Mouse (Mus musculus) CH12.LX (cell line): ENCODE measurements around the gene Padi6. TPM values are rescaled to one million over a fixed set of nuclear protein-coding genes. Genes with fewer than 3 reads are reported as not detected.

Experiments
- DNase-seq: peaks from one replicate; pipeline ENCODE4 v3.0.0-alpha.2; 2013; ENCODE audit errors: extremely low read depth
- H3K27ac ChIP-seq: 2 replicates; pipeline ENCODE4 v1.5.1; 2012; ENCODE audit warnings: low read depth, mild to moderate bottlenecking, control low read depth, moderate library complexity; ENCODE audit not compliant: insufficient read depth
- H3K27me3 ChIP-seq: replicated peaks from 2 replicates; pipeline ENCODE3; 2012; ENCODE audit warnings: inconsistent platforms
- H3K36me3 ChIP-seq, 2 experiments: replicated peaks in 1 of 2; 2 replicates each; pipeline versions ENCODE3 to v1.6.1; 2012; ENCODE audit warnings: inconsistent platforms in 1 of 2, low read length in 1 of 2, mild to moderate bottlenecking in 1 of 2, mixed read lengths in 1 of 2, moderate library complexity in 1 of 2; ENCODE audit not compliant: control insufficient read depth in 1 of 2, insufficient read depth in 1 of 2
- H3K4me1 ChIP-seq, 2 experiments: 2 replicates each; pipeline ENCODE4 v1.6.1; 2012; ENCODE audit warnings: inconsistent platforms in 1 of 2, moderate library complexity in 1 of 2; ENCODE audit not compliant: insufficient read depth in 2 of 2, control insufficient read depth in 1 of 2
- H3K4me2 ChIP-seq: 2 replicates; pipeline ENCODE4 v1.6.1; 2012; ENCODE audit warnings: low read depth, mild to moderate bottlenecking, control low read depth; ENCODE audit not compliant: poor library complexity, insufficient read depth, severe bottlenecking
- H3K4me3 ChIP-seq, 3 experiments: fragments of 150-350 bp in 1 of 3; sonication (generic) in 1 of 3; replicated peaks in 1 of 3; 2 replicates each; pipeline versions ENCODE3 to v1.5.1; 2011 to 2012; ENCODE audit warnings: low read depth in 2 of 3, low read length in 2 of 3, mild to moderate bottlenecking in 2 of 3, moderate library complexity in 2 of 3, control low read depth in 1 of 3, improper control_type of control experiment in 1 of 3, inconsistent platforms in 1 of 3, mixed read lengths in 1 of 3; ENCODE audit not compliant: poor library complexity in 1 of 3
- H3K79me2 ChIP-seq: replicated peaks from 2 replicates; pipeline ENCODE4 v1.6.1; 2012; ENCODE audit warnings: mild to moderate bottlenecking, moderate library complexity; ENCODE audit not compliant: control insufficient read depth, poor library complexity, insufficient read depth, severe bottlenecking; ENCODE audit errors: extremely low read depth
- H3K9ac ChIP-seq: 2 replicates; pipeline ENCODE4 v1.6.1; 2012; ENCODE audit warnings: low read depth, mild to moderate bottlenecking, control low read depth, moderate library complexity; ENCODE audit not compliant: insufficient read depth
- H3K9me3 ChIP-seq: replicated peaks from 2 replicates; pipeline ENCODE3; 2012; ENCODE audit warnings: low read length, inconsistent platforms, mixed read lengths
- BHLHE40 ChIP-seq: IDR thresholded peaks from 2 replicates; pipeline ENCODE4 v1.6.1; 2011; ENCODE audit warnings: mild to moderate bottlenecking, low read depth, low read length, improper control_type of control experiment
- CHD2 ChIP-seq: IDR thresholded peaks from 2 replicates; pipeline ENCODE4 v1.6.1; 2011; ENCODE audit warnings: low read length, improper control_type of control experiment
- ELF1 ChIP-seq: IDR thresholded peaks from 2 replicates; pipeline ENCODE4 v1.6.1; 2014; ENCODE audit warnings: low read depth, mild to moderate bottlenecking, inconsistent platforms, low read length, improper control_type of control experiment
- ETS1 ChIP-seq: conservative IDR thresholded peaks from 2 replicates; pipeline ENCODE4 v1.6.1; 2012; ENCODE audit warnings: low read depth, mild to moderate bottlenecking, inconsistent platforms, low read length, improper control_type of control experiment, moderate library complexity
- IRF4 ChIP-seq: IDR thresholded peaks from 2 replicates; pipeline ENCODE4 v1.6.1; 2014; ENCODE audit warnings: low read depth, mild to moderate bottlenecking, inconsistent platforms, low read length, improper control_type of control experiment
- JUN ChIP-seq: IDR thresholded peaks from 2 replicates; pipeline ENCODE4 v1.6.1; 2011; ENCODE audit warnings: low read depth, mild to moderate bottlenecking, low read length, improper control_type of control experiment, moderate library complexity; ENCODE audit not compliant: insufficient read depth
- JUND ChIP-seq: conservative IDR thresholded peaks from 2 replicates; pipeline ENCODE4 v1.6.1; 2011; ENCODE audit warnings: low read depth, low read length, improper control_type of control experiment
- KAT2A ChIP-seq: IDR thresholded peaks from 2 replicates; pipeline ENCODE4 v1.6.1; 2012; ENCODE audit warnings: low read length, improper control_type of control experiment, inconsistent platforms; ENCODE audit not compliant: insufficient replicate concordance
- MAFK ChIP-seq: IDR thresholded peaks from 2 replicates; pipeline ENCODE4 v1.6.1; 2011; ENCODE audit warnings: low read length, improper control_type of control experiment; ENCODE audit not compliant: insufficient replicate concordance
- MAZ ChIP-seq: IDR thresholded peaks from 2 replicates; pipeline ENCODE4 v1.6.1; 2012; ENCODE audit warnings: low read depth, mild to moderate bottlenecking, inconsistent platforms, low read length, improper control_type of control experiment, moderate library complexity
- MEF2A ChIP-seq: IDR thresholded peaks from 2 replicates; pipeline ENCODE4 v1.6.1; 2014; ENCODE audit warnings: low read depth, mild to moderate bottlenecking, inconsistent platforms, low read length, improper control_type of control experiment, borderline replicate concordance
- MYC ChIP-seq: IDR thresholded peaks from 2 replicates; pipeline ENCODE4 v1.6.1; 2011; ENCODE audit warnings: low read depth, mild to moderate bottlenecking, improper control_type of control experiment, low read length
- NRF1 ChIP-seq: IDR thresholded peaks from 2 replicates; pipeline ENCODE4 v1.6.1; 2014; ENCODE audit warnings: low read depth, mild to moderate bottlenecking, inconsistent platforms, low read length, improper control_type of control experiment, moderate library complexity
- PAX5 ChIP-seq: IDR thresholded peaks from 2 replicates; pipeline ENCODE4 v1.6.1; 2012; ENCODE audit warnings: low read length, inconsistent platforms, mixed read lengths
- SIN3A ChIP-seq: IDR thresholded peaks from 2 replicates; pipeline ENCODE4 v1.6.1; 2012; ENCODE audit warnings: low read length, improper control_type of control experiment, inconsistent platforms
- TBP ChIP-seq: conservative IDR thresholded peaks from 2 replicates; pipeline ENCODE4 v1.6.1; 2011; ENCODE audit warnings: low read depth, low read length, improper control_type of control experiment
- TCF12 ChIP-seq: IDR thresholded peaks from 2 replicates; pipeline ENCODE4 v1.6.1; 2014; ENCODE audit warnings: low read depth, mild to moderate bottlenecking, inconsistent platforms, low read length, improper control_type of control experiment
- UBTF ChIP-seq: IDR thresholded peaks from 2 replicates; pipeline ENCODE4 v1.6.1; 2012; ENCODE audit warnings: low read depth, mild to moderate bottlenecking, inconsistent platforms, low read length, improper control_type of control experiment, moderate library complexity
- USF1 ChIP-seq: IDR thresholded peaks from 2 replicates; pipeline ENCODE4 v1.6.1; 2014; ENCODE audit warnings: low read depth, mild to moderate bottlenecking, inconsistent platforms, low read length, improper control_type of control experiment
- USF2 ChIP-seq: conservative IDR thresholded peaks from 2 replicates; pipeline ENCODE4 v1.6.1; 2011; ENCODE audit warnings: low read depth, low read length, improper control_type of control experiment
- ZKSCAN1 ChIP-seq: IDR thresholded peaks from 2 replicates; pipeline ENCODE4 v1.6.1; 2012; ENCODE audit warnings: low read depth, inconsistent platforms, low read length, improper control_type of control experiment, borderline replicate concordance
- ZMIZ1 ChIP-seq: IDR thresholded peaks from 2 replicates; pipeline ENCODE4 v1.6.1; 2012; ENCODE audit warnings: low read depth, mild to moderate bottlenecking, inconsistent platforms, low read length, improper control_type of control experiment
- ZNF384 ChIP-seq: IDR thresholded peaks from 2 replicates; pipeline ENCODE4 v1.6.1; 2012; ENCODE audit warnings: low read depth, low read length, improper control_type of control experiment, inconsistent platforms
- dilution Hi-C: fragments of 300-500 bp; cut with MboI; formaldehyde crosslinking; loops from 2 replicates; pipeline ENCODE4 v1.14.3; 2020; ENCODE audit warnings: low sequenced_read_pairs; ENCODE audit not compliant: extremely low pct_unique_long_range_greater_than_20kb, extremely low pct_ligation_motif_present
- in situ Hi-C: fragments of 300-500 bp; cut with MboI; formaldehyde crosslinking; loops from 3 replicates; pipeline ENCODE4 v1.14.3; 2019; ENCODE audit warnings: low sequenced_read_pairs, low pct_ligation_motif_present, low pct_unique_long_range_greater_than_20kb, mixed read lengths
- polyA plus RNA-seq: library from polyadenylated mRNA; unstranded; fragments of >175 nt; gene quantifications from 2 replicates; pipeline ENCODE4 v1.2.1, GENCODE M21; 2012; ENCODE audit warnings: low read depth; ENCODE audit not compliant: insufficient read length
- total RNA-seq, 2 experiments: library from RNA; depleted of rRNA; stranded (reverse); fragments of 300-350 nt in 1 of 2; fragments of >200 nt in 1 of 2; gene quantifications; 2 replicates each; pipeline ENCODE4 v1.2.3; 2012 to 2014

Padi6 gene
- total and polyA plus RNA-seq, 3 experiments, result not detected

- H3K27ac ChIP-seq, result no peak overlapping the region
- no peaks in the 10 kb centered on the region for H3K27me3 ChIP-seq
- DNase-seq, result no peak
- no peak for TF ChIP-seq USF1
- no peak for TF ChIP-seq MAFK
- no peak for TF ChIP-seq BHLHE40
- TF ChIP-seq UBTF, result no peak
- no peak for TF ChIP-seq MYC
- TF ChIP-seq JUND, result no peak
- H3K4me1 ChIP-seq, result peaks cover 16 to 66% of the 10 kb centered on the region in 2 experiments
- H3K9me3 ChIP-seq, result no peaks in the 10 kb centered on the region
- H3K9ac ChIP-seq, result no peak overlapping the region
- in situ Hi-C loops (no loop called here), dilution Hi-C loops (no loop called here)
- H3K79me2 ChIP-seq, result no peaks in the 10 kb centered on the region
- H3K4me3 ChIP-seq, result no peak overlapping the region
- no peaks in the 10 kb centered on the region for H3K36me3 ChIP-seq
- H3K4me2 ChIP-seq, result no peak overlapping the region
Measured at GRCm38 (mm10) chr4:140693513-140693912, 48.9 kb downstream of the Padi6 start.

- in situ Hi-C loops (no loop called here), dilution Hi-C loops (no loop called here)
- H3K9me3 ChIP-seq, result no peaks in the 10 kb centered on the region
- no peak for TF ChIP-seq IRF4
- TF ChIP-seq TCF12, result no peak
- TF ChIP-seq ZMIZ1, result no peak
- TF ChIP-seq ZNF384, result no peak
- TF ChIP-seq USF2, result no peak
- TF ChIP-seq ZKSCAN1, result no peak
- no peak for TF ChIP-seq UBTF
- TF ChIP-seq MAZ, result no peak
- no peak for TF ChIP-seq ELF1
- no peak for TF ChIP-seq JUN
- TF ChIP-seq NRF1, result no peak
- no peak for TF ChIP-seq CHD2
- no peak for TF ChIP-seq SIN3A
- no peak for TF ChIP-seq KAT2A
- no peak for TF ChIP-seq TBP
- TF ChIP-seq MEF2A, result no peak
- TF ChIP-seq ETS1, result no peak
- TF ChIP-seq PAX5, result no peak
- no peak for TF ChIP-seq MYC
- no peak for TF ChIP-seq USF1
- no peak overlapping the region for H3K9ac ChIP-seq
- H3K36me3 ChIP-seq, result no peaks in the 10 kb centered on the region
- H3K4me2 ChIP-seq, result no peak overlapping the region
- no peaks in the 10 kb centered on the region for H3K79me2 ChIP-seq
- no peak overlapping the region for H3K27ac ChIP-seq
- H3K4me3 ChIP-seq, result no peak overlapping the region
- H3K27me3 ChIP-seq, result no peaks in the 10 kb centered on the region
- no peak for DNase-seq
- H3K4me1 ChIP-seq, result peaks cover 12 to 62% of the 10 kb centered on the region in 2 experiments
Measured at GRCm38 (mm10) chr4:140691481-140691880, 51.0 kb downstream of the Padi6 start.
